ENCODE assay signal across 12 mouse cellular contexts in the genomic region with DNA sequence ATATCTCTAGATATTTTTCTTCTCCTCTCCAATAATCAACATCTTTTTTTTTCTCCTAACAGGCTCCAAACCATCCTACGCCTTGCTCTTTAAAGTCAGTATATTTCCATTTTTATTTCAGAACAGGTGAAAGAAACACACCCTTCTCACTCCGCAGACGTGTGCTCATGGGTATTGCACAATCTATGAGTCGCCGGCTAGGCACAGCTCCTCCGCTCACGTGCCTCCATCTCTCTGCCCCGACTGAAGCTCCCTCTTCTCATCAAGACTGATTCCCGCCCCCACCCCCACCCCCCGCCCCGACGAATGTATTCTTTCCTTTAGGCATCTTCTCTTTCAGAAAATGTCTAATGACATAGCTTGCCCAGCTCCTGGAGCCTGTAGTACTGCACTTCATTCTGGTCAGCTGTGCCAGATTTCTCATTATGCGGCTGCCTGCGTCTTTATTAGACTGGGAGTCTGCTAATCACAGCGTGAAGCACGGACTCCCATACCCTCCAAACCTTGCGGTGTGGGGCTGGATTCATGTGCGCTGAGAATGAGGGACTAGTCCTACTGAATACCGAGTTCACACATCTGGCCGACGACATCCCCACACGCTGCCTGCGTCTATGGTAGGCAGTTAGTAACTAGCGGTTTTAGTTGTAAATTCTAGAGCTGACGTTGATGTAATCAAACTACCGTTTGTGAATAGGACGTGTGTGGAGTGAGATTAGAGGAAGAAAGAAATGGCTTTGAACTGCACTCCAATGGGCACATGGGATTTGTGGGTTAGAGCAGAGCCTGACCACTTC.
DNase-seq lines count a peak whose midpoint lies in the region; ATAC-seq and TF ChIP-seq lines count a peak whose summit lies in the region.
"Had no signal": no experiment of that assay in that cellular context is flagged by ENCODE, and none has a peak within 500 bp of the region (broad histone marks: within the 10 kb centered on the region; RNA-seq: fewer than 3 reads in every experiment).

No protein-coding gene starts in this region.

- DNase-seq in cerebellum, postnatal 14 days, result peak; percentile 11 to 14
- DNase-seq in cerebellum, adult 2 months, result no peak
- DNase-seq in R1 (ENCODE audit: low read depth, low spot score), result peak; percentile 5
- DNase-seq in spleen, postnatal 4 days (ENCODE audit: low spot score in 2 of 2), result no peak
- DNase-seq in gastrocnemius, postnatal 14 days, result no peak
- DNase-seq in kidney, adult 18-20 months, result no peak
- DNase-seq: heart, adult 11 months; kidney, adult 2 months; liver, embryonic 13.5 days had no signal

- H3K9me3 ChIP-seq in hindbrain, embryonic 12.5 days (replicated peaks), result peaks cover 4% of the 10 kb centered on the region; the same call in 1 of the 2 replicates
- no peaks in the 10 kb centered on the region for H3K9me3 ChIP-seq in limb, embryonic 15.5 days

- TF ChIP-seq POLR2A in cerebellum, adult 2 months (IDR thresholded peaks at IDR 0.05; ENCODE audit: borderline replicate concordance, insufficient read depth, low read length), result no peak

- H3K4me2 ChIP-seq in hindbrain, embryonic 12.5 days (replicated peaks), result peak overlapping the region; percentile 30
- H3K4me2 ChIP-seq in limb, embryonic 15.5 days, result peak overlapping the region; percentile 39
- H3K4me2 ChIP-seq: embryonic facial prominence, embryonic 12.5 days; liver, embryonic 13.5 days had no signal

- ATAC-seq in hindbrain, embryonic 12.5 days (ENCODE audit: low FRiP score), result peak; percentile 77
- no peak for ATAC-seq in limb, embryonic 15.5 days (ENCODE audit: insufficient number of reproducible peaks, low FRiP score, low TSS enrichment, low read depth)

- H3K27me3 ChIP-seq in cerebellum, adult 2 months (ENCODE audit: control insufficient read depth, insufficient read depth, low read length), result no peaks in the 10 kb centered on the region
- no peaks in the 10 kb centered on the region for H3K27me3 ChIP-seq in hindbrain, embryonic 12.5 days
- H3K27me3 ChIP-seq in limb, embryonic 15.5 days, result no peaks in the 10 kb centered on the region
- H3K27me3 ChIP-seq: embryonic facial prominence, embryonic 12.5 days; liver, embryonic 13.5 days had no signal

- H3K4me3 ChIP-seq in cerebellum, adult 2 months (replicated peaks; ENCODE audit: insufficient read depth, low read depth, low read length), result no peak overlapping the region
- H3K4me3 ChIP-seq in hindbrain, embryonic 12.5 days, result no peak overlapping the region
- H3K4me3 ChIP-seq in limb, embryonic 15.5 days, result peak overlapping the region; percentile 21
- H3K4me3 ChIP-seq: embryonic facial prominence, embryonic 12.5 days; liver, embryonic 13.5 days had no signal

- no peak for TF ChIP-seq CTCF in cerebellum, adult 2 months (IDR thresholded peaks at IDR 0.05; ENCODE audit: borderline replicate concordance, insufficient read depth, low read depth, low read length)

- H3K9ac ChIP-seq in hindbrain, embryonic 12.5 days, result no peak overlapping the region
- no peak overlapping the region for H3K9ac ChIP-seq in limb, embryonic 15.5 days
- H3K9ac ChIP-seq: embryonic facial prominence, embryonic 12.5 days; liver, embryonic 13.5 days had no signal

- no peaks in the 10 kb centered on the region for H3K4me1 ChIP-seq in cerebellum, adult 2 months (ENCODE audit: control insufficient read depth, insufficient read depth, low read length)
- H3K4me1 ChIP-seq in hindbrain, embryonic 12.5 days, result peaks cover 7% of the 10 kb centered on the region; the same call in 1 of the 2 replicates
- 0 out of 2 replicates have a peak, but pooled peaks cover 7% of the 10 kb centered on the region for H3K4me1 ChIP-seq in limb, embryonic 15.5 days
- H3K4me1 ChIP-seq: liver, embryonic 13.5 days had no signal

- no peak overlapping the region for H3K27ac ChIP-seq in cerebellum, adult 2 months (ENCODE audit: insufficient read depth, low read length)
- H3K27ac ChIP-seq in hindbrain, embryonic 12.5 days, result peak overlapping the region; percentile 17; the same call in 1 of the 2 replicates
- H3K27ac ChIP-seq in limb, embryonic 15.5 days, result no peak overlapping the region
- H3K27ac ChIP-seq: embryonic facial prominence, embryonic 12.5 days; liver, embryonic 13.5 days had no signal

- intact Hi-C loops in gastrocnemius, postnatal 14 days (cut with DNase I; ENCODE audit: low total_unique reads), result no loop called here

- no peaks in the 10 kb centered on the region for H3K36me3 ChIP-seq in hindbrain, embryonic 12.5 days
- no peaks in the 10 kb centered on the region for H3K36me3 ChIP-seq in limb, embryonic 15.5 days
- H3K36me3 ChIP-seq: embryonic facial prominence, embryonic 12.5 days; liver, embryonic 13.5 days had no signal

- 39% methylated on average over 27 of the region's 27 CpGs for WGBS in cerebellum, adult 2 months
- 66% methylated on average over 27 of the region's 27 CpGs for WGBS in hindbrain, embryonic 12.5 days
- WGBS in limb, embryonic 15.5 days, result 33% methylated on average over 27 of the region's 27 CpGs

Comparison
In these comparisons a context has a peak if more than half of its experiments do, and no peak if none do; other contexts are left out.
1. DNase-seq: peak in cerebellum, postnatal 14 days (2 of 2) and R1 (single experiment); none in cerebellum, adult 2 months (0 of 2), spleen, postnatal 4 days (0 of 2), gastrocnemius, postnatal 14 days (single experiment) and kidney, adult 18-20 months (single experiment).